Mouse (Mus musculus): ENCODE results near the gene Gclc.

GRCm38 (mm10) chr9:77715262-77715661, 39.1 kb upstream of the Gclc start:
- TF ChIP-seq CHD2 (IDR thresholded peaks at IDR 0.05; ENCODE audit: low read depth, low read length) (no peak), MAFK (IDR thresholded peaks at IDR 0.05; ENCODE audit: insufficient read depth, low read depth, low read length) (no peak), ZC3H11A (IDR thresholded peaks at IDR 0.05; ENCODE audit: borderline replicate concordance, low read depth, low read length) (no peak), HCFC1 (IDR thresholded peaks at IDR 0.05; ENCODE audit: borderline replicate concordance, insufficient read depth, low read length) (no peak)
